Mouse (Mus musculus): ENCODE results near the gene Hist1h2bp.
"Not testable (repeated sequence)": the region's sequence is repeated elsewhere in the genome, so short reads cannot be mapped to it uniquely, and the experiment has no call there.

The Hist1h2bp gene

GRCm38 (mm10) chr13:21783734-21784161 is 3.5 kb upstream of the Hist1h2bp start:
- peak; percentile 52 for DNase-seq

GRCm38 (mm10) chr13:21784311-21784710 is 3.0 kb upstream of the Hist1h2bp start:
- DNase-seq = peak; percentile 9

- peak; percentile 16 for DNase-seq
Observed at GRCm38 (mm10) chr13:21786189-21786898, 917 bp upstream of the Hist1h2bp start.

- DNase-seq = peak; percentile 6
Observed at GRCm38 (mm10) chr13:21787760-21788593, 716 bp downstream of the Hist1h2bp start.

- no peak for DNase-seq
Observed at GRCm38 (mm10) chr13:21789925-21790324, 2.7 kb downstream of the Hist1h2bp start.

GRCm38 (mm10) chr13:21790601-21791283 is 3.5 kb downstream of the Hist1h2bp start:
- no peak for DNase-seq

- DNase-seq = no peak
Observed at GRCm38 (mm10) chr13:21795584-21795983, 8.3 kb downstream of the Hist1h2bp start.

GRCm38 (mm10) chr13:21797163-21797562 is 9.9 kb downstream of the Hist1h2bp start:
- DNase-seq = not testable (repeated sequence)

GRCm38 (mm10) chr13:21803058-21803457 is 15.8 kb downstream of the Hist1h2bp start:
- DNase-seq = not testable (repeated sequence)

- not testable (repeated sequence) for DNase-seq
Observed at GRCm38 (mm10) chr13:21810073-21810472, 22.8 kb downstream of the Hist1h2bp start, which contains the start of the genes Hist1h2bq and Hist1h2ao. TSS of gene Hist1h2bq (minus strand) at chr13:21810197. TSS of gene Hist1h2ao (plus strand) at chr13:21810465.

- DNase-seq = not testable (repeated sequence)
Observed at GRCm38 (mm10) chr13:21811074-21811473, 23.8 kb downstream of the Hist1h2bp start.

GRCm38 (mm10) chr13:21811539-21811938 is 24.3 kb downstream of the Hist1h2bp start, which contains the start of gene Hist1h4m:
TSS of gene Hist1h4m (plus strand) at chr13:21811746.
- peak; percentile 71 for DNase-seq

GRCm38 (mm10) chr13:21812092-21812491 is 24.8 kb downstream of the Hist1h2bp start:
- DNase-seq = not testable (repeated sequence)

- DNase-seq = not testable (repeated sequence)
Observed at GRCm38 (mm10) chr13:21820082-21820890, 33.0 kb downstream of the Hist1h2bp start.

GRCm38 (mm10) chr13:21828511-21828910 is 41.2 kb downstream of the Hist1h2bp start:
- no peak for DNase-seq

- DNase-seq = no peak
Observed at GRCm38 (mm10) chr13:21830344-21830743, 43.1 kb downstream of the Hist1h2bp start.

GRCm38 (mm10) chr13:21831418-21832394 is 44.4 kb downstream of the Hist1h2bp start, which contains the start of gene Hist1h4n:
TSS of gene Hist1h4n (minus strand) at chr13:21832196.
- peak; percentile 57 for DNase-seq

GRCm38 (mm10) chr13:21833461-21833860 is 46.2 kb downstream of the Hist1h2bp start, which contains the start of the genes Hist1h2ap and Hist1h2br:
TSS of gene Hist1h2ap (minus strand) at chr13:21833507.
TSS of gene Hist1h2br (plus strand) at chr13:21833743.
- DNase-seq = not testable (repeated sequence)
